Mouse (Mus musculus): Measurements from ENCODE around the gene Ucp3. TPM values are rescaled to one million over a fixed set of nuclear protein-coding genes. Genes with fewer than 3 reads are reported as not detected.

The Ucp3 gene
- total and polyA plus RNA-seq, 3 experiments = 0.13 TPM; not detected in 2

- no peak for DNase-seq (ENCODE audit: extremely low read depth)
- in situ Hi-C loops (cut with MboI; ENCODE audit: low pct_ligation_motif_present, low pct_unique_long_range_greater_than_20kb, low sequenced_read_pairs) = no loop called here
- dilution Hi-C loops (cut with MboI; ENCODE audit: extremely low pct_ligation_motif_present, extremely low pct_unique_long_range_greater_than_20kb, low sequenced_read_pairs) = no loop called here
- no peak overlapping the region for H3K4me3 ChIP-seq (replicated peaks in 1 of 3; ENCODE audit: low read depth in 2 of 3, low read length in 2 of 3, poor library complexity in 1 of 3)
- H3K9me3 ChIP-seq (replicated peaks; ENCODE audit: low read length) = no peaks in the 10 kb centered on the region
- no peaks in the 10 kb centered on the region for H3K27me3 ChIP-seq (replicated peaks)
- H3K4me2 ChIP-seq (ENCODE audit: insufficient read depth, low read depth, poor library complexity, severe bottlenecking) = no peak overlapping the region
- no peak overlapping the region for H3K9ac ChIP-seq (ENCODE audit: insufficient read depth, low read depth)
- TF ChIP-seq JUND (conservative IDR thresholded peaks at IDR 0.05; ENCODE audit: low read depth, low read length) (no peak), ZNF384 (IDR thresholded peaks at IDR 0.05; ENCODE audit: low read depth, low read length) (no peak), EP300 (IDR thresholded peaks at IDR 0.05; ENCODE audit: low read length) (no peak), CTCF (conservative IDR thresholded peaks at IDR 0.05 in 1 of 2, IDR thresholded peaks at IDR 0.05 in 1 of 2; ENCODE audit: low read depth in 2 of 2, low read length in 2 of 2) (no peak), POLR2AphosphoS2 (IDR thresholded peaks at IDR 0.05; ENCODE audit: low read depth, low read length) (no peak), KAT2A (IDR thresholded peaks at IDR 0.05; ENCODE audit: insufficient replicate concordance, low read length) (no peak), MAFK (IDR thresholded peaks at IDR 0.05; ENCODE audit: insufficient replicate concordance, low read length) (no peak), MAX (IDR thresholded peaks at IDR 0.05; ENCODE audit: low read length) (no peak), SIN3A (IDR thresholded peaks at IDR 0.05; ENCODE audit: low read length) (no peak), ZMIZ1 (IDR thresholded peaks at IDR 0.05; ENCODE audit: low read depth, low read length) (no peak), ZC3H11A (IDR thresholded peaks at IDR 0.05; ENCODE audit: low read depth, low read length) (no peak), MEF2A (IDR thresholded peaks at IDR 0.05; ENCODE audit: borderline replicate concordance, low read depth, low read length) (no peak), IRF4 (IDR thresholded peaks at IDR 0.05; ENCODE audit: low read depth, low read length) (no peak), USF2 (conservative IDR thresholded peaks at IDR 0.05; ENCODE audit: low read depth, low read length) (no peak; the same call in 1 of the 2 replicates)
- H3K4me1 ChIP-seq (ENCODE audit: control insufficient read depth in 1 of 2, insufficient read depth in 2 of 2) = peaks cover 23 to 90% of the 10 kb centered on the region in 2 experiments
- peaks cover 9% of the 10 kb centered on the region; the same call in 1 of the 2 replicates for H3K79me2 ChIP-seq (replicated peaks; ENCODE audit: control insufficient read depth, extremely low read depth, insufficient read depth, poor library complexity, severe bottlenecking)
- H3K27ac ChIP-seq (ENCODE audit: insufficient read depth, low read depth) = no peak overlapping the region
- H3K36me3 ChIP-seq (replicated peaks in 1 of 2; ENCODE audit: control insufficient read depth in 1 of 2, insufficient read depth in 1 of 2, low read length in 1 of 2) = peaks cover 44 to 81% of the 10 kb centered on the region in 2 experiments
These were observed 27.6 kb downstream of the Ucp3 start for GRCm38 (mm10) chr7:100500276-100500977.

- peak; percentile 29 for DNase-seq (ENCODE audit: extremely low read depth)
- dilution Hi-C loops (cut with MboI; ENCODE audit: extremely low pct_ligation_motif_present, extremely low pct_unique_long_range_greater_than_20kb, low sequenced_read_pairs) = no loop called here
- TF ChIP-seq ZMIZ1 (IDR thresholded peaks at IDR 0.05; ENCODE audit: low read depth, low read length) = peak; percentile 36; the same call in 1 of the 2 replicates
- TF ChIP-seq MAFK (IDR thresholded peaks at IDR 0.05; ENCODE audit: insufficient replicate concordance, low read length) = no peak
- no peak for TF ChIP-seq MXI1 (IDR thresholded peaks at IDR 0.05; ENCODE audit: low read depth, low read length)
- TF ChIP-seq MYC (IDR thresholded peaks at IDR 0.05; ENCODE audit: low read depth, low read length) = no peak
- no peak for TF ChIP-seq E2F4 (IDR thresholded peaks at IDR 0.05; ENCODE audit: insufficient replicate concordance, low read depth, low read length)
- TF ChIP-seq HCFC1 (IDR thresholded peaks at IDR 0.05; ENCODE audit: low read depth, low read length) = no peak
- TF ChIP-seq RAD21 (IDR thresholded peaks at IDR 0.05; ENCODE audit: low read depth, low read length) = no peak
- no peak for TF ChIP-seq CHD2 (IDR thresholded peaks at IDR 0.05; ENCODE audit: low read length)
- no peak for TF ChIP-seq PAX5 (IDR thresholded peaks at IDR 0.05; ENCODE audit: low read length)
- TF ChIP-seq CTCF (conservative IDR thresholded peaks at IDR 0.05 in 1 of 2, IDR thresholded peaks at IDR 0.05 in 1 of 2; ENCODE audit: low read depth in 2 of 2, low read length in 2 of 2) = no peak
- no peak for TF ChIP-seq ELF1 (IDR thresholded peaks at IDR 0.05; ENCODE audit: low read depth, low read length)
- no peak for TF ChIP-seq SIN3A (IDR thresholded peaks at IDR 0.05; ENCODE audit: low read length)
- no peak for TF ChIP-seq TCF12 (IDR thresholded peaks at IDR 0.05; ENCODE audit: low read depth, low read length)
- peak; percentile 34 for TF ChIP-seq POLR2AphosphoS2 (IDR thresholded peaks at IDR 0.05; ENCODE audit: low read depth, low read length)
- no peak for TF ChIP-seq SMC3 (IDR thresholded peaks at IDR 0.05; ENCODE audit: low read depth, low read length)
- no peak for TF ChIP-seq ZC3H11A (IDR thresholded peaks at IDR 0.05; ENCODE audit: low read depth, low read length)
- 0 out of 2 replicates have a peak, but pooled peaks have one; percentile 19 for TF ChIP-seq MEF2A (IDR thresholded peaks at IDR 0.05; ENCODE audit: borderline replicate concordance, low read depth, low read length)
- TF ChIP-seq USF2 (conservative IDR thresholded peaks at IDR 0.05; ENCODE audit: low read depth, low read length) = no peak
- no peak for TF ChIP-seq MAZ (IDR thresholded peaks at IDR 0.05; ENCODE audit: low read depth, low read length)
- TF ChIP-seq POLR2A (IDR thresholded peaks at IDR 0.05; ENCODE audit: low read depth, low read length) = peak; percentile 16; the same call in 1 of the 2 replicates
- no peak for TF ChIP-seq GABPA (IDR thresholded peaks at IDR 0.05; ENCODE audit: insufficient replicate concordance, low read depth, low read length)
- TF ChIP-seq JUND (conservative IDR thresholded peaks at IDR 0.05; ENCODE audit: low read depth, low read length) = no peak
- TF ChIP-seq USF1 (IDR thresholded peaks at IDR 0.05; ENCODE audit: low read depth, low read length) = no peak
- no peak for TF ChIP-seq ZNF384 (IDR thresholded peaks at IDR 0.05; ENCODE audit: low read depth, low read length)
These were observed 28.4 kb downstream of the Ucp3 start for GRCm38 (mm10) chr7:100501027-100501843.

More at GRCm38 (mm10) chr7:100501027-100501843, 28.4 kb downstream of the Ucp3 start:
- Histone ChIP-seq H3K4me2 (ENCODE audit: insufficient read depth, low read depth, poor library complexity, severe bottlenecking) (no peak overlapping the region), H3K79me2 (replicated peaks; ENCODE audit: control insufficient read depth, extremely low read depth, insufficient read depth, poor library complexity, severe bottlenecking) (peaks cover 6% of the 10 kb centered on the region; the same call in 1 of the 2 replicates), H3K9ac (ENCODE audit: insufficient read depth, low read depth) (no peak overlapping the region), H3K9me3 (replicated peaks; ENCODE audit: low read length) (no peaks in the 10 kb centered on the region), H3K4me3 (replicated peaks in 1 of 3; ENCODE audit: low read depth in 2 of 3, low read length in 2 of 3, poor library complexity in 1 of 3) (no peak overlapping the region), H3K27me3 (replicated peaks) (no peaks in the 10 kb centered on the region), H3K27ac (ENCODE audit: insufficient read depth, low read depth) (no peak overlapping the region), H3K36me3 (replicated peaks in 1 of 2; ENCODE audit: control insufficient read depth in 1 of 2, insufficient read depth in 1 of 2, low read length in 1 of 2) (peaks cover 44 to 83% of the 10 kb centered on the region in 2 experiments), H3K4me1 (ENCODE audit: control insufficient read depth in 1 of 2, insufficient read depth in 2 of 2) (peaks cover 24 to 94% of the 10 kb centered on the region in 2 experiments)
- in situ Hi-C loops (cut with MboI; ENCODE audit: low pct_ligation_motif_present, low pct_unique_long_range_greater_than_20kb, low sequenced_read_pairs) = no loop called here
